Mouse (Mus musculus) v-Abl transformed pro-B cells (cell line): ENCODE measurements around the gene Vps45.

ENCODE experiments used
- in situ Hi-C, 2 experiments: fragments of 400-800 bp; cut with MboI; formaldehyde crosslinking; loops; one replicate each; pipeline ENCODE4 v1.15.1; 2025; ENCODE audit not compliant: unreplicated experiment in 2 of 2

The Vps45 gene

DNA sequence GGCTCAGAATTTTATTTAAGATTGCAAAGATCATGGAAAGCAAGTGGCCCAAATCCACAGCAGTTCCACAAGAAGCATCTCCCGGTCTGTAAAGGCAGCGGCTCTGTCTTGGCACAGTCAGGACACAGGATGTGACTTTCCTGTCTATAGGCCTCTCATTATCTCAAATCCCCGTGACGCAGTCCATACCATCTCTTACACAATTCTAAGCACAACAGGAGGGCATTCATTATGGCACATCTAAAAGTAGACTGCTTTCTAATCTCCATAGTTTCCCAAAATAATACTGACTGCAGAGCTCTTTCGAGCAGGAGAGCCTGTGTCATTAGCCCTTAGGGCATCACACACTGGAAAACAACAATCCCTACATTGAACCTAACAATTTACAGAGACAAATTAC lies 45.5 kb downstream of the Vps45 start:
- in situ Hi-C loops = no loop called here

DNA sequence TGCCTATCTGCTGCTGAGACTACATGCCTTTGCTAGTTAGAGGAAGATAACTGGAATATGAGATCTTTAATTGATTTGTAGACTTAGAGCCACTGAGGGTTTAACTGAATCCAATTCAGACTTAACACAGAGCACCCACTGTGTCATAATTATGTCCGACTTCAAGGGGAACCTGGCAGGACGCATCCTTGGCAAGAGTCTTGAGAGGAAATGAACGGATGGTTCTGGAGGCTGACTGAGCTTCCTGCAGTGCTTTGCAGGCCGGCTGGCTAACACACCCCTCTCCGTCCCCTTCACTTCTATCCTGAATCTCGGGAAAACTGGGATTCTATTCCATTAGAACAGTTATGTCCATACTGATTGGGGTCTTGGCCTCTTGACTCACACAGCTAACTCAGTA lies 49.8 kb downstream of the Vps45 start:
- in situ Hi-C loops = no loop called here

DNA sequence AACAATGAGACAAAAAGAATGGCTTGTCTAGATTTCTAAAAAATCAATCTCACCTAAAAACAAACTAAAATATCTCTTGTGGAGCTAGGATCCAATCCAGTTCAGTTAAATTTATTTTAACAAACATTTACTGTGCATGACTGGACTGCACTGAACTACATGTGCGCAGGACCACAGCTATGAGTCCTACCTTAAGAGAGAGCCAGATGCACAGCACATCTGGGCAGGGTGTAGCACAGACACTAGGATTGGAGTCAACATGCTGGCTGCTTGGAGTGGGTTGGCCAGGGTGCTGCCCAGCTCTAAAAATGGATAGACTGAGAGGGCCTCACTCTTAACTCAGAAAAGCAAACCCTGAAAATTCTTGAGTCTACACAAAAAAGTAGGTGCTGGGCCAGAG lies 56.7 kb downstream of the Vps45 start:
- in situ Hi-C loops = loop anchor here in 1 of 2 experiments (5.0 kb wide), 2 partner anchors 34 to 41 kb away; no protein-coding TSS in a partner anchor

DNA sequence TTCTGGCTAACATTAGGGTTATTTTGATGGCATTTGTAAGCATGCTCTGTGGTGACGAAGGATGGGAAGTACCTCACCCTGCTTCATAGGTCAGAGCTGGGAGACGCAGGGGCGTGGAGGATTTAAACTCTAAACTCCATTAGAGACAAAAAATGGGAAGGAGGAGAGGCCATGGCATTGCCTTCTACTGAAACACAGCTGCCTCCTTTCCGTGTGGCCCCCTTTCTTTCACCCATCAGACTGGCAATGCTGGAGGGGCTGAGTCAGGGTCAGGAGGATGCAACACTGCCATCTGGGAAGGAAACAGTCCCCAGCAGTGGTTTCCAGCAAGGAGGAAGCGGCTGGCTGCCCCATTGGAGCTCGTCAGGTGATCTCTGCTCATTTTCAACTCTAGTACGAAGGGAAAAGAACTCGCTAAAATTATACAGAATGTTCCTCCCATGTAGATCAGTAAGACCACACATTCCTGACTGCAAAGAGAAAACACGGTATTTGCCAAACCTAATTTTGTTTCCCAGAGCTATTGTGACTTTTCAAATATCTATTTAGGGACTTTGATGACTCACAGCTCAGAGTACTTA lies 57.3 kb downstream of the Vps45 start:
- in situ Hi-C loops = loop anchor here in 1 of 2 experiments (5.0 kb wide), 2 partner anchors 34 to 41 kb away; no protein-coding TSS in a partner anchor

DNA sequence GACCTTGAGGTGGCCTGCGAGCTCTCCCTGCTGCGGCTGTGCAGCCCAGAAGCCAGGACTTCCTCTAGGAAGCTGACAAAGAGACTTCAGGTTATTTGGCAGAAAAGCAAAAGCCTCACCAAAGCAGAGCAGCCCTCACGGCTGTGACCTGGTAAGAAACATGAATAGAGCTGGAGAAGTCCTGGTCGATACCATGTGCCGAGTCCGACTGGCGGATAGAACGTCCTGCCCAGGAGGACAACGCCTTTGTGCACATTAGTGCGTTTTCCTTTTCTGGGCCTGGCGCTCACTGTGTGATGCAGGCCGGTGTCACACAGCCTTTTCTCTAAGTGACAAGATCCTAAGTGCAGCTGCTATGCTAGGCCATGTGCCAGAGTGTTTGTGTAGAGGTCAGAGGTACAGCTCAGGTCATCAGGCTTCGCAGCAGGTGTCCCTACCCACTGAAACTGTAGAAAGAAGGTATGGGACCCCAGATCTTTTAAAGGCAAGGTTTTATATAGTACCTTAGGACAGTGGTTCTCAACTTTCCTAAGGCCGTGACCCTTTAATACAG lies 58.1 kb downstream of the Vps45 start:
- in situ Hi-C loops = loop anchor here in 1 of 2 experiments (5.0 kb wide), 2 partner anchors 33 to 42 kb away; no protein-coding TSS in a partner anchor

DNA sequence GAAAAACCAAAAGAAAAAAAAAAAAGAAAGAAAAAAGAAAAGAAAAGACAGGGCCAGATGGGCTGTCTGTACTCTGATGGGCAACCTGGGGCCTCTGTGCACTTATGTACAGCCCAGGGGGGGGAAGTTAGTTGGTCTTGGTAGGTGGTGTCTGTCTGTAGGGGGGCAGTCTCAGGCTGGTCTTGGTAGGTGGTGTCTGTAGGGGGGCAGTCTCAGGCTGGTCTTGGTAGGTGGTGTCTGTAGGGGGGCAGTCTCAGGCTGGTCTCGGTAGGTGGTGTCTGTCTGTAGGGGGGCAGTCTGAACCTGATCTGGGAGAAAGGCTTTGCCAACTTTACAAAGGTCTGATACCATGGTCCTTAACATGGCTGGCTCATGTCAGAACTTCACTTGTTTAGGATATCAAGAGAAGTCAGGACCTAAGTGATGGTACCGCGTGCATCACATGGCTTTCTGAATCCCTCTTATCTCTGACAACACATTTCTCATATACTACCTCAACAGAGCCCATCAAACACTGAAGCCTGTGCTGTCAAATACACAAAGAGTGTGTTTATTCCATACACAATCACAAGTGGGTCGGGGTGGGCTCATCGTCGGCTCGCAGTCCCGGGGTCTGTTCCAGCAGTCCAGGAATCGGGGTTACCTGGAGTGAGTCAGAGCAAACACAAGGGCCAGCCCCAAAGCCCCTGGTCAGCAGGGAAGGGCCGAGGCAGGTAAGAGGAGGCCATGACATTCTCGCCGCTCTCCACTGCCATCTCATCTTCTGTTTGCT lies 58.8 kb downstream of the Vps45 start:
- in situ Hi-C loops = loop anchor here in 1 of 2 experiments (5.0 kb wide), 2 partner anchors 32 to 43 kb away; no protein-coding TSS in a partner anchor

DNA sequence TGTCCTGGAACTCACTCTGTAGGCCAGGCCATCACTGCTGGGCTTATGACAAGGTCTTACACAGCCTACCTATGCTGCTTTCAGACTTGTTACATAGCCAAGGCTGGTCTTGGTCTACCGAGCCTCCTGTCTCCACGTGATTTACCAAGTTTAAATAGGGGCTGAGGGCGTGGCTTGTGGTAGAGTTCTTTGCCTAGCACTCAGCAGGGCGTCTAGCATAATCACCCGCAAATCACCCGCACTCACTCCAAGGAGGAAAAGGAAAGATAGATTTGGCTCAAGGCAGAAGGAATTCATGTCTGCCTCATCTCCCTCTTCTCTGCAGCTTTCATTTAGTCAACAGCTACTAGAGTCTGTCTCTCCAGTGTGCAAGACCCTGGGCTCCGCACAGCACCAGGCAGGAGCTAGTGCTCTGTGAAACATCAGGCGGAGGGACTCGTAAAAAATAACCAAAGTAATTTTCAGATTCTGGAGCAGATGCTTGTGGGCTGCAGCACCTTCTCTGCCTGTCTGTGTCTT lies 61.0 kb downstream of the Vps45 start:
- in situ Hi-C loops = no loop called here

DNA sequence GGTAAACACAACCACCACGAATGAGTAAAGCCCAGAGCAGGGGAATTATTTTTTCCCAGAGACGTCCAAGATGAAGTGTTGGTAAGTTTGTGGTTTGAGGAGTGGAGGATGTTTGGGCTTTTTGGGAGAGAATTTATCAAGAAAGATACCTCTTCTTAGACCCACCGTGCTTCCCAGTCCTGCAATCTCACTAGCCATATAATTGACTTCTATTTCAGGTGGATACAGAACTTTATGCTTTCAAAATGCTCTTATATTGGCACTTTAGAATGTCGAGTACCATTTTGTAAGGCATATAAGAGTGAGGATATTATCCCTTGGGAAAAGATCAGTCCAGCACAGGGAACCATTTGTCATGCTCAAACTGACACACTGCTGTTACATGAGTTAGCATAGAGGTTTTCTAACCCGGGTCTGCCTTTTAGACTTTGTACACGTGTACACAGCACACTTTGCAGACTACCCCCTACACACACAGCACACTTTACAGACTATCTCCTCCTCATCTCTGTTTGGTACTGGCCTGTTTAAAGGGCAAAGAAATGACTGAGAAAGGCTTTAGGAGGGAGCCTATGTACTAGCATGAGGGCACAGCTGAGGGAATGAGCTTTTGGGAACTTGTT lies 61.7 kb downstream of the Vps45 start:
- in situ Hi-C loops = no loop called here

DNA sequence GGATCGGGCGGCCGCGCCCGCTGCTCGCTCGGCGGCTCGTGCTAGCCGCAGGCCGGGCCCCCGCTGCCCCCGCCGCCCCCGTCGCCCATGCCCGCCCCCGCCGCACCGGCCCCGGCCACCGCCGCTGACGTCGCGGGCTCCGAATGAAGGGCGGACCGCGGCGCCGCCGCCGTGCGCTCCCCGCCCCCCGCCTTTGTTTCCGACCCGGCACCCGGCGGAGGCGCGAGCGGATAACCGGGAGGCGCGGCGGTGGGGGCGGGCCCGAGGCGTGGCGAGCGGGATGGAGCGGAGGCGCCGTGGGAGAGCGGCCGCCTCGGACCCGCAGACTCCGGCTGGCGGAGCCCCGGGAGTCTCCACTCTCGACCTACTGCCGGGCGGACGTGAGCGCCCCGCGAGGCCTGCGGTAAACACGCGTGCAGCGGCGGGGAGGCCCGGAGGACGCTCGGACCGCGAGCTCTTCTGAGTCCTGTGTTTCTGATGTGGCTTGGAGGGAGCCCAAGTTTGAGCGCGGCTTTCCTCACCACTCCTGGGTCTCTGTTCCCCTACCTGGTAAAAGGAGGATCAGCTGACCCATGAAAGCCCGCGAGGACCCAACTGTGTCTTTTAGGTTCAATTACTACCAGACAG lies 62.4 kb downstream of the Vps45 start, which contains the start of gene Plekho1:
TSS of gene Plekho1 (minus strand) at position 200 of the 627 bp plus-strand sequence.
- in situ Hi-C loops = no loop called here

DNA sequence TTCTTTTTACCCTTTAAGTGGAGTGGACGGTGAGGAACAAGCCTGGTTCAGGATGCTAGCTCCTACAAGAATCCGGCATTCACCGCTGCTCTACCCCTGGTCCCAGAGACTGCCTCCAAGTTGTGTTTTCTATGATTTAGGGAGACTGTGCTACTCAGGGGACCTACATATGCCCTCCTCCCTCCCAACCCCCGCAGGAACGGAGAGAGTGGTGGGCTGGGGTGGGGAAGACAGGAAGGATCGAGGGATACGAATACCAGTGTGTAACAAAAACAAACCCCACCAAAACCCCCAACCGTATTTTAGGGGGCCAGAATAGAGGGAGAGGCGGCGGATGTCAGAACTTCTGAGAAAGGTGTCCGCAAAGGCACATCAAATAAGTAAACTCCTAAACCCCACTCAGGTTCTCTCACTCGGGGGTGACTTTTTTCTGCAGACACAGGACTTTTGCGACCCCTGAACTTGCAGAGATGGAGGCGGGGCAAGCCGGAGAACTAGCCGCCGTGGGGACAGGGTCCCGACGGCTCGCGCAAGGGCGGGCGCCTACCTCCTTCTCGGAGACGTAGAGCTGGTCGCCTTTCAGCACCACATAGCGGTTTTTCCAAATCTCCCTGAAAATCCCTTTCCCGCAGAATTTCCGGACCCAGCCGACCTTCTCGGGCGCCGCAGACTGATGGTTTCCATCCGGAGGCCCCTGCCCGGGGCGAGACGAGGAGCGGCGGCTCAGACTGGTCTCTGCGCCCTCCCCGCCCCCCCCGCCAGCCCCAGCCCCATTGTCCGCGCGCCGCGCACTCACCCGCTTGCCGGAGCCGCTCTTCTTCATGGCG lies 63.1 kb downstream of the Vps45 start:
- in situ Hi-C loops = no loop called here

DNA sequence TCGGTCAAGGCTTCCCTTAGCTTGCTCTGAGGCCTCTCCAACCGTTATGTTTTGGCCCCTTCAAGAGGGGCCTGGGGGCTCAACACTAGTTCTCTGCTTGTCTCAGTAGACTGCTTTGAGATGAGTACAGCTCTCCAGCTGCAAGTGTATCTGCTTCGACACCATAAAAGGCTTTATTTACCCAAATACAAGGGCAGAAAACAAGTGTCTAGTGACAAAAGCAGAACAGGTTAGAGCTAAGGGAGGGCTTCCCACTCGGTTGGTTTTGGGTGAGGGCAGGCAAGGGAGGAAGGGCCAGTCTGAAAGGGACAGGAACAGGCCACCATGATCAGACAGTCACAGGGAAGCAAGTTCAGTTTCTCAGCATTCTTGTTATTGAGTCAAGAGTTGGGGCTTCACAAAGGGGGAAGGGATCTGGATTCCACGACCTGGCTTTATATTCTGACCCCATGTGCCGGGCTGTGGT lies 63.9 kb downstream of the Vps45 start:
- in situ Hi-C loops = no loop called here

DNA sequence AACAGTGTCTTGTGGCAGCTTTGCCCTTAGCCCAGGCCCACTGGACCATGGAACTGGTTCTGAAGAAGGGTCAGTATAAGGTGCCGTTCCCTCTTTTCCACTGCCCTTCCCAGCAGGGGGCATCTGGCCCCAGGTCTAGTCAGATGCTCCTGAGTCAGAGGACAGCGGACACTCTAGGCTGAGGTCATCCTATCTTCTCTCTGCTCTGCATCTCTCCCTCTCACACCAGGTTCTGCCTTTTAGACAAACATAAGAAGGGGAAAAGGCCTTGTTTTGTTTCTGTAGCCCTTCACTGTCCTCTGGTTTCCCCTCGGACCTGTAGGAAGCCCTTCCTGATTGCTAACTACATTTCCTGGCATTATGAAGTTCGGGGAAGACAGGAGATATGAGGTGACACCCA lies 64.4 kb downstream of the Vps45 start:
- in situ Hi-C loops = no loop called here

DNA sequence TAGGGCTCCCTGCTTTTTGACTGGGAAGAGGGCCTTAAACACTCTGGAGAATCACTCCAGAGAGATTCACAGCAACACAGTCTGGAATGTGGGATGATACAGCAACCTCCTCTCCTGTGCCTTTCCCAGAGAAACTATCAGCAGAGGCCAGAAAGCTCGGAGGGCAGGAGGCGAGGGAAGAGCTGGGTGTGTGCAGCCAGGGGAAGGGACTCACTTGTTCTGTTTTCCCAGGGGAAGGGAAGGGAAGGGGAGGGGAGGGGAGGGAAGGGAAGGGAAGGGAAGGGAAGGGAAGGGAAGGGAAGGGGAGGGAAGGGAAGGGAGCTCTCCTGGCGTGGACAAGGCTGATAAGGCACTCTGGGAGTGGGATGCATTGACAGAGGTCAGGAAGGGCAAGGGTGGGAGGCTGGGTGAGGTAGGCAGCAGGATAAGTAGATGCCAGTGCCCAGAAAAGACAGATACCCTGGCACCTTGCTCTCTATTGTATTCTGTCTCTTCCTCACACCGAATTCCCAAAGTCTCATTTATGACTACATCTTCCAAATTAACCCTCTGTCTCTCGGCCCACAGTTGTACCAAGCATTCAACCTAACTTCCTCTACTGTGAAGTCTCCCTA lies 65.2 kb downstream of the Vps45 start:
- in situ Hi-C loops = no loop called here

DNA sequence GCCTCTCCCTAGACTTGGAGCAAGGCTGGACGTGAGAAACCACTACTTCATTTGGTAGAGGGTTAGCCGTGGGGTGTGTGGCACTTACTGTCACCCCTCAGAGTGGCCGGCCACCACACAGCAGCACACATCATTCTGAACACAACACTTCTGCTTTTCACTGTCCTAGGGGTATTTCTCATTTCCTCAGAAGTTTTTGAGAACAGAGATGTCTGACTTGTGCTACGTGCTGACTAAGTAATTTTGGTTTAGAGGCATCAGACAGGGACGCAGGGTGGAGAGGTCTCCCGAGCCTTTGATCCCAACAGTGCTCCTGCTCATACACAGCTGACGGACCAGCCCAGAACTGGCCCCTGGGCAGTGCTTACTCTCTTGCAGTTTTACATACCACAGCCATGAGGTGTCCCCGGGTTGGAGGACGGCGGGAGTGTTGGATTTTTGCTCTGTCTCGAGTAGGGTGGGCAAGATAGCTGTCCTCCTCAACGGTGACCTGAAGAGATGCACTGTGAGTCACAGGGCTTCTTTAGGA lies 67.8 kb downstream of the Vps45 start:
- in situ Hi-C loops = no loop called here

DNA sequence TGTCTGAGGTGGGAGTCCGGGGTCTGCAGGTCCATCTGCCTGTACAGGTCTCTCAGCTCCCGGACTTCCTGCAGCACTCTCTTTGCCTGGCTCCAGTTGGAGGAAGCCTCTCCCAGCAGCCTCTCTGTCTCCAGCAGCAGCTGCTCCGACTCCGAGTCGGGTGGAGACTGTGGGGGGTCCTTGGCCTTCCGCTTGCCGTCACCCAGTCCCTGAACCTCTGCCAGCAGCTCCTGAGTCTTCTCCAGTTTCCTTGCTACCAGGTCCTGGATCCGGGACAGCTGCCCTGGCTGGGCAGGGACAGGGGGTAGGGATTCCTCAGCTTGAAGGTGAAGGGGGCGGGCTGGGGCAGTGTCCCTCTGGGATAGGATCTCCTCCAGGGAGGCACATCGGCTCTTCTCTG lies 69.3 kb downstream of the Vps45 start:
- in situ Hi-C loops = no loop called here

DNA sequence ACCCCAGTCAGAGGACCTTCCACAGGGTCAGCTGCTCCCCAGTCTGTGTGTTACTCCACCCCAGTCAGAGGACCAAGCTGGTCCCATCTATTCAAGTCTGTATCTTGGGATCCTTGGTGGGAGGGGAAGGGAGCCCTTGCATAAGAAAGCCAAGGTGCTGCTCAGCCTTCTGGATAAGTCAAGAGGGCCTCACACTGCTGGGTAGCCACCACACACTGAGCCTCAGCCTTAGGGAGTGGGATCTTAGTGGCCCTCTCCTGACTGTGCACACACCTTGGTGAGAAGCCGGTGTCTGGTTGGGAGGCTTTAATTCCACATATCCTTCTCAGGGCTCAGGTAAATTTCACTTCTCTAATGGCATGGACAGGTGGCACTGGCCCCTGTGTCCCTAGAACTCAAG lies 70.1 kb downstream of the Vps45 start:
- in situ Hi-C loops = no loop called here

DNA sequence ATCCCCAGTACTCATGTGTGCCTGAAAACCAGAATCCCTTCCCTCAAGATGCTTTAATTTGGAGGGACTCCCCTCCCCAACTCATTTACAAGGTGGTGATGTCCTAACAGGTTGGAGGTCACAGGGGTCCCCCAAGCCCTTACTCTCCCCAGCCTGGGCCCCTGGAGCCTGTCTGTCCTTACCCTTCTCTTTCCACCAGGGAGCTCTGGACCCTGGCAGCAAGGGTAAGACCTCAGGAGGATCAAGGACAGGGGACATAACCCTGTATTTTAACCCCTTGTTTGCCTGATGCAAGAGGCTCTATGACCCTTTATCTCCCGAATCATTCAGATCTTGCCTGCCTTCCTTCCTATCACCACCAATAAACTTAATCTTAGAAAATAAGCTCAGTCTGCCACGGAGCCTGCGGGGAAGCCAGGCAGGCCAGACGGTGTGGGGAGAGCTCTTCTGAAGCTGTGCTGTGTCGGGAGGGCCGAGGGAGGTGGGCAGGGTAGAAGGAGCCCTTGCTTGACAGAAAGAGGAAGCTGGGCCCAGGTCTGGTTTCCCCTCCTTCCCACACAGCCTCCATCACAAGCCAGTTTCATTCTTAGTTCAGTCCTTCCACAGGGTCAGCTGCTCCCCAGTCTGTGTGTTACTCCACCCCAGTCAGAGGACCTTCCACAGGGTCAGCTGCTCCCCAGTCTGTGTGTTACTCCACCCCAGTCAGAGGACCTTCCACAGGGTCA lies 70.7 kb downstream of the Vps45 start:
- in situ Hi-C loops = no loop called here

DNA sequence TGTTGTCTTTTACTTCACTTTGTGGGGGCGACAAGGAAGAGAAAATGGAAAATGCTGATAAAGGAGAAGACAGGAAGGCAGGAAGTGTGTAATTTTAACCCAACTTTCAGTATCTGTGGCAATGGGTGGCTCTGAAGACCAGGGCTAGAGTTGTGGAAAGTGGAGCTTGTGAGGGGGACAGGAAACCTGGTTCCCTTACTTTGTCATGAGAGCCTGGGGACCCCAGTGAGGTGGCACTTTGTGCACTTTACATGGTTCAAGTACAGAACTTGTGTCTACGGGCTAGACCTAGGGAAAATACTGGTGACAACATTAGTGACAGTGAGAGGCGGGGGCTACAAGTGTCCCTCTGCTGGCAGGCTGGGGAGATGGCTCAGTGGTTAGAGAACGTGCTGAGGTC lies 71.3 kb downstream of the Vps45 start:
- in situ Hi-C loops = no loop called here
